Mouse (Mus musculus) small intestine, adult 2 months (tissue): ENCODE data around the gene Slc16a5.

ENCODE experiments used
- CTCF ChIP-seq: fragments of 200-500 bp; IDR thresholded peaks from 2 replicates; pipeline ENCODE4 v1.5.1; 2012; ENCODE audit warnings: low read depth, mild to moderate bottlenecking, control low read depth, inconsistent platforms, low read length, moderate library complexity, mixed read lengths; ENCODE audit not compliant: insufficient replicate concordance, insufficient read length; ENCODE audit errors: extremely low read depth
- POLR2A ChIP-seq: fragments of 200-500 bp; IDR thresholded peaks from 2 replicates; pipeline ENCODE4 v1.6.1; 2012; ENCODE audit warnings: low read depth, mild to moderate bottlenecking, control low read depth, inconsistent platforms, low read length, moderate library complexity

GRCm38 (mm10) chr11:115439326-115439725, 22.9 kb upstream of the Slc16a5 start:
- no peak for TF ChIP-seq CTCF
- no peak for TF ChIP-seq POLR2A
